Mouse (Mus musculus): ENCODE measurements around the gene Olfr1129. TPM values are rescaled to one million over a fixed set of nuclear protein-coding genes. Genes with fewer than 3 reads are reported as not detected.

Gene Olfr1129
- total RNA-seq (2023), result not detected

GRCm38 (mm10) chr2:87573602-87574001, at the start of gene Olfr1129:
Gene Olfr1129, plus strand, starts transcription at chr2:87573902.

GRCm38 (mm10) chr2:87531496-87531895, 42.2 kb upstream of the Olfr1129 start, which contains the start of gene Olfr153:
Gene Olfr153, plus strand, starts transcription at chr2:87531796.

GRCm38 (mm10) chr2:87545442-87545841, 28.3 kb upstream of the Olfr1129 start, which contains the start of gene Olfr1128:
Gene Olfr1128, minus strand, starts transcription at chr2:87545542.

GRCm38 (mm10) chr2:87605912-87606311, 32.2 kb downstream of the Olfr1129 start, which contains the start of gene Olfr1130:
Gene Olfr1130, plus strand, starts transcription at chr2:87606212.

GRCm38 (mm10) chr2:87626804-87627203, 53.1 kb downstream of the Olfr1129 start, which contains the start of gene Olfr1131:
Gene Olfr1131, plus strand, starts transcription at chr2:87627104.

Other genes with a start within 250 kb of the Olfr1129 start
- not detected for gene Olfr1120, start 219.1 kb upstream of the Olfr1129 start, total RNA-seq (2023)
- gene Olfr1121, start 204.0 kb upstream of the Olfr1129 start, total RNA-seq (2023), result not detected
- gene Olfr1122, start 188.1 kb upstream of the Olfr1129 start, total RNA-seq (2023), result not detected
- gene Olfr1123, start 157.3 kb upstream of the Olfr1129 start, total RNA-seq (2023), result not detected
- gene Olfr1124, start 143.6 kb upstream of the Olfr1129 start, total RNA-seq (2023), result not detected
- gene Olfr1126, start 119.9 kb upstream of the Olfr1129 start, total RNA-seq (2023), result not detected
- gene Pramel7, start 76.8 kb upstream of the Olfr1129 start, total RNA-seq (2023), result not detected
- not detected for gene Pramel6, start 67.3 kb upstream of the Olfr1129 start, total RNA-seq (2023)
- gene Olfr153, start 42.1 kb upstream of the Olfr1129 start, total RNA-seq (2023), result not detected
- not detected for gene Olfr1128, start 28.4 kb upstream of the Olfr1129 start, total RNA-seq (2023)
- not detected for gene Olfr1130, start 32.3 kb downstream of the Olfr1129 start, total RNA-seq (2023)
- gene Olfr1131, start 53.2 kb downstream of the Olfr1129 start, total RNA-seq (2023), result not detected
- gene Olfr1132, start 63.6 kb downstream of the Olfr1129 start, total RNA-seq (2023), result not detected
- gene Olfr1133, start 73.5 kb downstream of the Olfr1129 start, total RNA-seq (2023), result not detected
- not detected for gene Olfr1134, start 84.6 kb downstream of the Olfr1129 start, total RNA-seq (2023)
- not detected for gene Olfr1135, start 99.8 kb downstream of the Olfr1129 start, total RNA-seq (2023)
- not detected for gene Olfr1136, start 120.0 kb downstream of the Olfr1129 start, total RNA-seq (2023)
- gene Olfr1137, start 139.3 kb downstream of the Olfr1129 start, total RNA-seq (2023), result not detected
- gene Olfr1138, start 166.1 kb downstream of the Olfr1129 start, total RNA-seq (2023), result not detected
- gene Olfr1140, start 169.8 kb downstream of the Olfr1129 start, total RNA-seq (2023), result not detected
- not detected for gene Olfr1141, start 180.1 kb downstream of the Olfr1129 start, total RNA-seq (2023)
- not detected for gene Olfr152, start 205.6 kb downstream of the Olfr1129 start, total RNA-seq (2023)
- gene Olfr1143, start 226.7 kb downstream of the Olfr1129 start, total RNA-seq (2023), result not detected
- not detected for gene Olfr1145, start 235.9 kb downstream of the Olfr1129 start, total RNA-seq (2023)